Mouse (Mus musculus): ENCODE results near the gene Zswim1. TPM values are rescaled to one million over a fixed set of nuclear protein-coding genes. Genes with fewer than 3 reads are reported as not detected.
"Not testable (repeated sequence)": the region's sequence is repeated elsewhere in the genome, so short reads cannot be mapped to it uniquely, and the experiment has no call there.

The Zswim1 gene
- polyA plus RNA-seq, 1 experiment from 2014 or later: 17.6 TPM

GRCm38 (mm10) chr2:164868491-164868890, 46.0 kb downstream of the Zswim1 start:
- 61% methylated on average over 7 of the region's 7 CpGs for WGBS
- H3K36me3 ChIP-seq (ENCODE audit: control insufficient read depth, insufficient read depth, low read length): no peaks in the 10 kb centered on the region
- peaks cover 4% of the 10 kb centered on the region; the same call in 1 of the 2 replicates for H3K4me1 ChIP-seq (ENCODE audit: control insufficient read depth, insufficient read depth, low read length)
- H3K4me2 ChIP-seq (replicated peaks; ENCODE audit: low read depth, low read length): no peak overlapping the region
- H3K27ac ChIP-seq (ENCODE audit: low read length): peak overlapping the region; percentile 15; the same call in 1 of the 2 replicates
- no peak overlapping the region for H3K4me3 ChIP-seq (ENCODE audit: low read depth, low read length)
- no peak for ATAC-seq (ENCODE audit: insufficient number of reproducible peaks, insufficient read depth, low FRiP score, low read depth)
- no peak overlapping the region for H3K9ac ChIP-seq (replicated peaks; ENCODE audit: low read depth, low read length)
- H3K9me3 ChIP-seq (ENCODE audit: control insufficient read depth, low read depth, low read length): no peaks in the 10 kb centered on the region
- no peaks in the 10 kb centered on the region for H3K27me3 ChIP-seq (ENCODE audit: control insufficient read depth, insufficient read depth, low read length)

- H3K36me3 ChIP-seq (ENCODE audit: control insufficient read depth, insufficient read depth, low read length): no peaks in the 10 kb centered on the region
- no peak overlapping the region for H3K9ac ChIP-seq (replicated peaks; ENCODE audit: low read depth, low read length)
- H3K27ac ChIP-seq (ENCODE audit: low read length): no peak overlapping the region
- H3K9me3 ChIP-seq (ENCODE audit: control insufficient read depth, low read depth, low read length): no peaks in the 10 kb centered on the region
- no peak overlapping the region for H3K4me3 ChIP-seq (ENCODE audit: low read depth, low read length)
- no peak for ATAC-seq (ENCODE audit: insufficient number of reproducible peaks, insufficient read depth, low FRiP score, low read depth)
- no peaks in the 10 kb centered on the region for H3K27me3 ChIP-seq (ENCODE audit: control insufficient read depth, insufficient read depth, low read length)
- 50% methylated on average over 6 of the region's 6 CpGs for WGBS
- H3K4me2 ChIP-seq (replicated peaks; ENCODE audit: low read depth, low read length): no peak overlapping the region
- peaks cover 7% of the 10 kb centered on the region; the same call in 1 of the 2 replicates for H3K4me1 ChIP-seq (ENCODE audit: control insufficient read depth, insufficient read depth, low read length)
Measured at GRCm38 (mm10) chr2:164871602-164872303, 49.3 kb downstream of the Zswim1 start.

GRCm38 (mm10) chr2:164873621-164874020, 51.1 kb downstream of the Zswim1 start:
- no peak overlapping the region for H3K4me2 ChIP-seq (replicated peaks; ENCODE audit: low read depth, low read length)
- H3K36me3 ChIP-seq (ENCODE audit: control insufficient read depth, insufficient read depth, low read length): no peaks in the 10 kb centered on the region
- peaks cover 10% of the 10 kb centered on the region; the same call in 1 of the 2 replicates for H3K4me1 ChIP-seq (ENCODE audit: control insufficient read depth, insufficient read depth, low read length)
- no peak overlapping the region for H3K4me3 ChIP-seq (ENCODE audit: low read depth, low read length)
- H3K9me3 ChIP-seq (ENCODE audit: control insufficient read depth, low read depth, low read length): no peaks in the 10 kb centered on the region
- no peak overlapping the region for H3K27ac ChIP-seq (ENCODE audit: low read length)
- no peaks in the 10 kb centered on the region for H3K27me3 ChIP-seq (ENCODE audit: control insufficient read depth, insufficient read depth, low read length)
- WGBS: 52% methylated on average over 3 of the region's 3 CpGs
- H3K9ac ChIP-seq (replicated peaks; ENCODE audit: low read depth, low read length): no peak overlapping the region
- ATAC-seq (ENCODE audit: insufficient number of reproducible peaks, insufficient read depth, low FRiP score, low read depth): no peak

GRCm38 (mm10) chr2:164874239-164874769, 51.8 kb downstream of the Zswim1 start:
- Histone ChIP-seq H3K4me1 (ENCODE audit: control insufficient read depth, insufficient read depth, low read length) (peaks cover 10% of the 10 kb centered on the region; the same call in 1 of the 2 replicates), H3K27me3 (ENCODE audit: control insufficient read depth, insufficient read depth, low read length) (no peaks in the 10 kb centered on the region), H3K27ac (ENCODE audit: low read length) (peak overlapping the region; percentile 59; the same call in 1 of the 2 replicates), H3K36me3 (ENCODE audit: control insufficient read depth, insufficient read depth, low read length) (no peaks in the 10 kb centered on the region), H3K9me3 (ENCODE audit: control insufficient read depth, low read depth, low read length) (no peaks in the 10 kb centered on the region), H3K4me2 (replicated peaks; ENCODE audit: low read depth, low read length) (no peak overlapping the region), H3K4me3 (ENCODE audit: low read depth, low read length) (no peak overlapping the region), H3K9ac (replicated peaks; ENCODE audit: low read depth, low read length) (no peak overlapping the region)
- no peak for ATAC-seq (ENCODE audit: insufficient number of reproducible peaks, insufficient read depth, low FRiP score, low read depth)
- WGBS: 35% methylated on average over 1 of the region's 1 CpGs

- H3K9me3 ChIP-seq (ENCODE audit: control insufficient read depth, low read depth, low read length); H3K9ac ChIP-seq (replicated peaks; ENCODE audit: low read depth, low read length); ATAC-seq (ENCODE audit: insufficient number of reproducible peaks, insufficient read depth, low FRiP score, low read depth); H3K4me3 ChIP-seq (ENCODE audit: low read depth, low read length); H3K4me2 ChIP-seq (replicated peaks; ENCODE audit: low read depth, low read length); H3K27me3 ChIP-seq (ENCODE audit: control insufficient read depth, insufficient read depth, low read length); H3K27ac ChIP-seq (ENCODE audit: low read length); H3K36me3 ChIP-seq (ENCODE audit: control insufficient read depth, insufficient read depth, low read length): not testable (repeated sequence)
- peaks cover 15% of the 10 kb centered on the region; the same call in 1 of the 2 replicates for H3K4me1 ChIP-seq (ENCODE audit: control insufficient read depth, insufficient read depth, low read length)
- 53% methylated on average over 2 of the region's 2 CpGs for WGBS
Measured at GRCm38 (mm10) chr2:164875648-164876047, 53.2 kb downstream of the Zswim1 start.

Other genes with a start within 250 kb of the Zswim1 start
- not detected in 2 replicates for gene Spint3, start 249.2 kb upstream of the Zswim1 start, polyA plus RNA-seq (2014; fragmentation: Nextera tagmentation; extraction: Ambion mirVana)
- gene Wfdc6a, start 237.2 kb upstream of the Zswim1 start, polyA plus RNA-seq (2014; fragmentation: Nextera tagmentation; extraction: Ambion mirVana): 2.1 and 2.3 TPM in 2 replicates
- not detected in 2 replicates for gene Eppin, start 229.1 kb upstream of the Zswim1 start, polyA plus RNA-seq (2014; fragmentation: Nextera tagmentation; extraction: Ambion mirVana)
- gene Wfdc6b, start 209.2 kb upstream of the Zswim1 start, polyA plus RNA-seq (2014; fragmentation: Nextera tagmentation; extraction: Ambion mirVana): not detected in 2 replicates
- not detected in 2 replicates for gene Wfdc8, start 209.1 kb upstream of the Zswim1 start, polyA plus RNA-seq (2014; fragmentation: Nextera tagmentation; extraction: Ambion mirVana)
- gene Wfdc16, start 183.9 kb upstream of the Zswim1 start, polyA plus RNA-seq (2014; fragmentation: Nextera tagmentation; extraction: Ambion mirVana): not detected in 2 replicates
- gene Wfdc10, start 166.6 kb upstream of the Zswim1 start, polyA plus RNA-seq (2014; fragmentation: Nextera tagmentation; extraction: Ambion mirVana): 0.64 and 1.3 TPM in 2 replicates
- not detected in 2 replicates for gene Wfdc9, start 166.1 kb upstream of the Zswim1 start, polyA plus RNA-seq (2014; fragmentation: Nextera tagmentation; extraction: Ambion mirVana)
- not detected in 2 replicates for gene Wfdc11, start 148.6 kb upstream of the Zswim1 start, polyA plus RNA-seq (2014; fragmentation: Nextera tagmentation; extraction: Ambion mirVana)
- 2.4 and 2.5 TPM in 2 replicates for gene Wfdc13, start 137.6 kb upstream of the Zswim1 start, polyA plus RNA-seq (2014; fragmentation: Nextera tagmentation; extraction: Ambion mirVana)
- gene Spint4, start 124.2 kb upstream of the Zswim1 start, polyA plus RNA-seq (2014; fragmentation: Nextera tagmentation; extraction: Ambion mirVana): not detected in 2 replicates
- gene Spint5, start 107.4 kb upstream of the Zswim1 start, polyA plus RNA-seq (2014; fragmentation: Nextera tagmentation; extraction: Ambion mirVana): not detected in 2 replicates
- 0.78 and 0.95 TPM in 2 replicates for gene Wfdc3, start 76.8 kb upstream of the Zswim1 start, polyA plus RNA-seq (2014; fragmentation: Nextera tagmentation; extraction: Ambion mirVana)
- gene Dnttip1, start 76.7 kb upstream of the Zswim1 start, polyA plus RNA-seq (2014; fragmentation: Nextera tagmentation; extraction: Ambion mirVana): 64.0 and 69.8 TPM in 2 replicates
- gene Ube2c, start 52.8 kb upstream of the Zswim1 start, polyA plus RNA-seq (2014; fragmentation: Nextera tagmentation; extraction: Ambion mirVana): 396 and 433 TPM in 2 replicates
- 1.1 and 2.1 TPM in 2 replicates for gene Tnnc2, start 42.7 kb upstream of the Zswim1 start, polyA plus RNA-seq (2014; fragmentation: Nextera tagmentation; extraction: Ambion mirVana)
- gene Snx21, start 36.9 kb upstream of the Zswim1 start, polyA plus RNA-seq (2014; fragmentation: Nextera tagmentation; extraction: Ambion mirVana): 24.4 and 29.5 TPM in 2 replicates
- 18.8 and 19.2 TPM in 2 replicates for gene Acot8, start 17.8 kb upstream of the Zswim1 start, polyA plus RNA-seq (2014; fragmentation: Nextera tagmentation; extraction: Ambion mirVana)
- 9.0 and 9.2 TPM in 2 replicates for gene Zswim3, start 17.6 kb upstream of the Zswim1 start, polyA plus RNA-seq (2014; fragmentation: Nextera tagmentation; extraction: Ambion mirVana)
- gene Spata25, start 5.9 kb downstream of the Zswim1 start, polyA plus RNA-seq (2014; fragmentation: Nextera tagmentation; extraction: Ambion mirVana): not detected in 2 replicates
- gene Ctsa, start 10.2 kb downstream of the Zswim1 start, polyA plus RNA-seq (2014; fragmentation: Nextera tagmentation; extraction: Ambion mirVana): 130 and 134 TPM in 2 replicates
- gene Neurl2, start 10.8 kb downstream of the Zswim1 start, polyA plus RNA-seq (2014; fragmentation: Nextera tagmentation; extraction: Ambion mirVana): 6.3 and 8.3 TPM in 2 replicates
- 50.6 and 53.2 TPM in 2 replicates for gene Pltp, start 35.0 kb downstream of the Zswim1 start, polyA plus RNA-seq (2014; fragmentation: Nextera tagmentation; extraction: Ambion mirVana)
- gene Pcif1, start 56.6 kb downstream of the Zswim1 start, polyA plus RNA-seq (2014; fragmentation: Nextera tagmentation; extraction: Ambion mirVana): 70.6 and 87.3 TPM in 2 replicates
- gene Zfp335, start 89.1 kb downstream of the Zswim1 start, polyA plus RNA-seq (2014; fragmentation: Nextera tagmentation; extraction: Ambion mirVana): 11.8 and 12.7 TPM in 2 replicates
- gene Mmp9, start 118.1 kb downstream of the Zswim1 start, polyA plus RNA-seq (2014; fragmentation: Nextera tagmentation; extraction: Ambion mirVana): 1.2 and 1.8 TPM in 2 replicates
- gene Slc12a5, start 138.1 kb downstream of the Zswim1 start, polyA plus RNA-seq (2014; fragmentation: Nextera tagmentation; extraction: Ambion mirVana): 1.4 and 2.1 TPM in 2 replicates
- gene Ncoa5, start 212.2 kb downstream of the Zswim1 start, polyA plus RNA-seq (2014; fragmentation: Nextera tagmentation; extraction: Ambion mirVana): 53.8 and 54.3 TPM in 2 replicates
- gene Cd40, start 232.9 kb downstream of the Zswim1 start, polyA plus RNA-seq (2014; fragmentation: Nextera tagmentation; extraction: Ambion mirVana): 8.3 and 9.7 TPM in 2 replicates

All from stomach, embryonic 14.5 days (tissue).